Mouse (Mus musculus) neural tube, embryonic 14.5 days (tissue): Measurements from ENCODE around the gene Ern1. TPM values are rescaled to one million over a fixed set of nuclear protein-coding genes. Genes with fewer than 3 reads are reported as not detected.

Experiments
- ATAC-seq: fragments of 200-750 bp; cut with Nextera tagmentation; 2 replicates; pipeline ENCODE4 v1.8.0; 2017; ENCODE audit warnings: low read depth, mild to moderate bottlenecking, moderate TSS enrichment, moderate library complexity
- H3K27ac ChIP-seq: fragments of 300-500 bp; sonication (generic); 2 replicates; pipeline ENCODE4 v1.5.1; 2014; ENCODE audit warnings: low read depth, mild to moderate bottlenecking, control low read depth, low read length, moderate library complexity, mixed read lengths
- H3K27me3 ChIP-seq: fragments of 300-500 bp; sonication (generic); 2 replicates; pipeline ENCODE4 v1.6.1; 2014; ENCODE audit warnings: low read length; ENCODE audit not compliant: control insufficient read depth, insufficient read depth
- H3K36me3 ChIP-seq: fragments of 300-500 bp; sonication (generic); 2 replicates; pipeline ENCODE4 v1.6.1; 2014; ENCODE audit warnings: low read length, mixed read lengths; ENCODE audit not compliant: control insufficient read depth, insufficient read depth
- H3K4me1 ChIP-seq: fragments of 300-500 bp; sonication (generic); 2 replicates; pipeline ENCODE4 v1.6.1; 2014; ENCODE audit warnings: low read length; ENCODE audit not compliant: control insufficient read depth, insufficient read depth
- H3K4me2 ChIP-seq: fragments of 300-500 bp; sonication (generic); 2 replicates; pipeline ENCODE4 v1.6.1; 2014; ENCODE audit warnings: mild to moderate bottlenecking, low read depth, low read length, control low read depth
- H3K4me3 ChIP-seq: fragments of 300-500 bp; sonication (generic); 2 replicates; pipeline ENCODE4 v1.5.1; 2014; ENCODE audit warnings: low read depth, low read length, control low read depth, mixed read lengths
- H3K9ac ChIP-seq: fragments of 300-500 bp; sonication (generic); replicated peaks from 2 replicates; pipeline ENCODE4 v1.6.1; 2014; ENCODE audit warnings: low read depth, mild to moderate bottlenecking, control low read depth, low read length, mixed read lengths
- H3K9me3 ChIP-seq: fragments of 300-500 bp; sonication (generic); 2 replicates; pipeline ENCODE4 v1.6.1; 2016; ENCODE audit warnings: low read length; ENCODE audit not compliant: control insufficient read depth
- WGBS: fragments of 180-500 bp; shearing (Covaris S2); extraction: QIAGEN DNeasy Blood & Tissue Kit; methylation state at CpG from one replicate; pipeline ENCODE4 v1.1.7; 2014; 5-methylcytosine and 5-hydroxymethylcytosine counted together
- polyA plus RNA-seq: library from polyadenylated mRNA; unstranded; fragments of >200 nt; fragmentation: Nextera tagmentation; extraction: Ambion mirVana; gene quantifications from 2 replicates; pipeline ENCODE4 v1.2.1, GENCODE M21; 2014

The Ern1 gene
- polyA plus RNA-seq, 1 experiment from 2014 or later, result 7.6 TPM

GRCm38 (mm10) chr11:106437543-106437942 is 50.1 kb downstream of the Ern1 start:
- no peaks in the 10 kb centered on the region for H3K9me3 ChIP-seq
- 95% methylated on average over 2 of the region's 2 CpGs for WGBS
- no peak overlapping the region for H3K4me2 ChIP-seq
- no peak overlapping the region for H3K27ac ChIP-seq
- no peaks in the 10 kb centered on the region for H3K27me3 ChIP-seq
- H3K36me3 ChIP-seq, result no peaks in the 10 kb centered on the region
- no peak overlapping the region for H3K9ac ChIP-seq
- H3K4me3 ChIP-seq, result no peak overlapping the region
- H3K4me1 ChIP-seq, result no peaks in the 10 kb centered on the region
- ATAC-seq, result no peak

GRCm38 (mm10) chr11:106437039-106437438 is 50.6 kb downstream of the Ern1 start:
- H3K9me3 ChIP-seq, result no peaks in the 10 kb centered on the region
- no peak overlapping the region for H3K4me3 ChIP-seq
- H3K4me2 ChIP-seq, result no peak overlapping the region
- 93% methylated on average over 5 of the region's 5 CpGs for WGBS
- ATAC-seq, result no peak
- no peaks in the 10 kb centered on the region for H3K4me1 ChIP-seq
- no peak overlapping the region for H3K27ac ChIP-seq
- no peak overlapping the region for H3K9ac ChIP-seq
- no peaks in the 10 kb centered on the region for H3K36me3 ChIP-seq
- no peaks in the 10 kb centered on the region for H3K27me3 ChIP-seq

GRCm38 (mm10) chr11:106430392-106430791 is 57.3 kb downstream of the Ern1 start:
- Histone ChIP-seq H3K4me3 (no peak overlapping the region), H3K9me3 (no peaks in the 10 kb centered on the region), H3K27me3 (no peaks in the 10 kb centered on the region), H3K4me2 (no peak overlapping the region), H3K9ac (no peak overlapping the region), H3K36me3 (peaks cover 3% of the 10 kb centered on the region; the same call in 1 of the 2 replicates), H3K4me1 (no peaks in the 10 kb centered on the region), H3K27ac (no peak overlapping the region)
- ATAC-seq, result no peak
- 92% methylated on average over 5 of the region's 5 CpGs for WGBS

- Histone ChIP-seq H3K4me2 (no peak overlapping the region), H3K27ac (no peak overlapping the region), H3K9ac (no peak overlapping the region), H3K9me3 (no peaks in the 10 kb centered on the region), H3K36me3 (peaks cover 3% of the 10 kb centered on the region; the same call in 1 of the 2 replicates), H3K4me3 (no peak overlapping the region), H3K27me3 (no peaks in the 10 kb centered on the region), H3K4me1 (no peaks in the 10 kb centered on the region)
- 81% methylated on average over 4 of the region's 4 CpGs for WGBS
- ATAC-seq, result no peak
These were observed 58.0 kb downstream of the Ern1 start for GRCm38 (mm10) chr11:106429689-106430088.

DNA sequence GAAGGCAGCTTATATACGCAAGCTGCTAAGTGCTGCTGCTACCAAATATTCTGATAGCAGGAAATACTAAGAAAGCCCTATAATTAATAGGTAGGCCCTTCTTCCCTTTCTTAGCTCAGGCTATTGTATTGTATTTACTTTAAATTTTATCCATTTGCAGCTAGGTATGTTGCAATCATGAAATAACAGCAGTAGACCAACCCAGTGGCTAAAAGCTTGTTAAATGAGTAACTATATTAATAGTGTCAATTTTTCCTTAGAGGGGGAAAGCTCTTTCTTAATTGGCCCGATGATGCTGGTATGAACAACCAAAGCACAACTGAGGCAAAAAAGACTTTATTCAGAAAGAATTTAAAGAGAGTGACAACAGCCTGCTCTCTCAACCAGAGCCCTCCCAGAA is 59.1 kb downstream of the Ern1 start:
- Histone ChIP-seq H3K27me3 (no peaks in the 10 kb centered on the region), H3K27ac (no peak overlapping the region), H3K4me3 (no peak overlapping the region), H3K36me3 (peaks cover 3% of the 10 kb centered on the region; the same call in 1 of the 2 replicates), H3K9ac (no peak overlapping the region), H3K4me1 (no peaks in the 10 kb centered on the region), H3K4me2 (no peak overlapping the region), H3K9me3 (no peaks in the 10 kb centered on the region)
- ATAC-seq, result no peak
- 93% methylated on average over 2 of the region's 2 CpGs for WGBS

- no peaks in the 10 kb centered on the region for H3K9me3 ChIP-seq
- WGBS, result 85% methylated on average over 4 of the region's 4 CpGs
- ATAC-seq, result no peak
These were observed 59.5 kb downstream of the Ern1 start for GRCm38 (mm10) chr11:106428106-106428505.

DNA sequence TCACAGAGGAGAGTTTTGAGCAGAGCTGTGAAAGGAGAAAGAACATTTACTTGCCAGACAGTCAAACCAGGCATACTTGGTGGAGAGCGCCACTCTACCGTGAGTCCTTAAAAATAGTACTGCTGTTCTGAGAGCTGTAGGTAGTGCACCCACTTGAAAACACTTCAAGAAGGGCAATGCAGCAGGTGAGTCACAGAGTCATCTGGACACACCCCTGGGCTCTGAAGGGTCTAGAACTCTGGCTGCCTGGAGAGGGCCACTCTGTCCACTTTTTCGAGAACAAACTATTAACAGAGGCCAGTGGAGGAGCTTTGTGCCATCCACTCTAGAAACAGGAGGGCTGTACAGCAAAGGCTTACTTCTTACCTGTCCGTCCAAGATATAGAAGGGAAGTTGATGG is 61.2 kb downstream of the Ern1 start:
- no peaks in the 10 kb centered on the region for H3K4me1 ChIP-seq
- WGBS, result 95% methylated on average over 4 of the region's 4 CpGs
- H3K36me3 ChIP-seq, result peaks cover 3% of the 10 kb centered on the region; the same call in 1 of the 2 replicates
- H3K9ac ChIP-seq, result no peak overlapping the region
- no peak overlapping the region for H3K4me3 ChIP-seq
- no peaks in the 10 kb centered on the region for H3K9me3 ChIP-seq
- no peak overlapping the region for H3K27ac ChIP-seq
- H3K27me3 ChIP-seq, result no peaks in the 10 kb centered on the region
- ATAC-seq, result no peak
- H3K4me2 ChIP-seq, result no peak overlapping the region

More at GRCm38 (mm10) chr11:106428106-106428505, 59.5 kb downstream of the Ern1 start:
- Histone ChIP-seq H3K4me1 (no peaks in the 10 kb centered on the region), H3K4me2 (no peak overlapping the region), H3K4me3 (no peak overlapping the region), H3K27ac (no peak overlapping the region), H3K36me3 (peaks cover 3% of the 10 kb centered on the region; the same call in 1 of the 2 replicates), H3K27me3 (no peaks in the 10 kb centered on the region), H3K9ac (no peak overlapping the region)

GRCm38 (mm10) chr11:106425201-106425600 is 62.5 kb downstream of the Ern1 start:
- 92% methylated on average over 5 of the region's 5 CpGs for WGBS
- Histone ChIP-seq H3K27me3 (no peaks in the 10 kb centered on the region), H3K36me3 (peaks cover 3% of the 10 kb centered on the region; the same call in 1 of the 2 replicates)

DNA sequence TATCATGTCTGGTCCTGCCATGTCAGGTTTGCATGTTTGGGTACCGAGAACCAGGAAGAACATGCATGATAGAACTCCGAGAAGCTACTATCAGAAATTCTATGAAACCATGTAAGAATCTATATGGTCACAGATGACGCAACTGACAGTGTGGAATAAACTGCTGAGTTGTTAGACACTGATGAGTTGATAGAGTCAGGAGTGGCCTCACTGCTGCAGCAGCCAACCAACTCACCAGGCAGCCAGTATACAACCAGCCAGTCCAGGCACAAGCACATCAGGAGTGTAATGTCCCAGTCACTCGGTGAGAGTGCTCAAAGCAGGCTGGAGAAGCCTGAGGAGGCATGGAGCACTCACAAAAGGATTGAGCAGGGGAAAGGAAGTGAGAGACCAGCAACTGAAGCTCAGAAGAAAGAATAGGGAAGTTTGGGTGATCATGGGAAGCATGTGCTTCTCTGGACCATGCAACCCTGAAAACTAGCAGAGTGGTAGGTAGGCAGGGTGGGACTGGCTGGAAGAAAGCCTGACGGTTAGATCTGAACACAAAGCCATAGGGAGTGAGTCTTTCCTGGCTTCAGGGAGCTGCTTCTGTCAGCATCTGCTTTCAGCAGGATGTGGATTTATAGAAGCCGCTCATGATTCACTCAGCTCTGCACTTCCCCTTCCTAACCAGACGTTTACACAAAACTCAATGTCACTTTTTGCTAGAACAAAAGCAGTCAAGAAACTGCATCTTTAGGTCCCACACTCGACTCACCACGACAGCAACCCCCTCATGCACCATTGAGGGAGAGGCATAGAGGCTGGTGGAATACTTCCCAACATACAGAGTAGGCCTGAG is 68.2 kb downstream of the Ern1 start:
- no peak overlapping the region for H3K27ac ChIP-seq
- no peak overlapping the region for H3K4me2 ChIP-seq
- no peak for ATAC-seq
- H3K36me3 ChIP-seq, result no peaks in the 10 kb centered on the region
- WGBS, result 79% methylated on average over 9 of the region's 9 CpGs
- no peak overlapping the region for H3K4me3 ChIP-seq
- H3K9ac ChIP-seq, result no peak overlapping the region
- H3K27me3 ChIP-seq, result no peaks in the 10 kb centered on the region
- no peaks in the 10 kb centered on the region for H3K9me3 ChIP-seq
- no peaks in the 10 kb centered on the region for H3K4me1 ChIP-seq

More at GRCm38 (mm10) chr11:106425201-106425600, 62.5 kb downstream of the Ern1 start:
- no peak for ATAC-seq
- H3K4me3 ChIP-seq, result no peak overlapping the region
- no peak overlapping the region for H3K27ac ChIP-seq
- H3K9ac ChIP-seq, result no peak overlapping the region
- H3K4me2 ChIP-seq, result no peak overlapping the region
- H3K4me1 ChIP-seq, result no peaks in the 10 kb centered on the region
- no peaks in the 10 kb centered on the region for H3K9me3 ChIP-seq
